Mouse (Mus musculus) gastrocnemius, postnatal 10 days (tissue): Measurements from ENCODE around the gene Ankra2. TPM values are rescaled to one million over a fixed set of nuclear protein-coding genes. Genes with fewer than 3 reads are reported as not detected.

ENCODE experiments used
- DNase-seq: peaks from one replicate; pipeline ENCODE4 v3.0.0; 2021; ENCODE audit warnings: mixed read lengths
- total RNA-seq, 2 experiments: library from RNA; stranded (reverse); gene quantifications; 2 replicates each; pipeline ENCODE4 v1.2.3; 2021

Ankra2 gene
- total RNA-seq, 2 experiments from 2014 or later: 16.0 to 17.3 TPM

GRCm38 (mm10) chr13:98291712-98292111 lies 28.8 kb downstream of the Ankra2 start:
- DNase-seq: no peak

- DNase-seq: no peak
These were observed 33.2 kb downstream of the Ankra2 start for GRCm38 (mm10) chr13:98296072-98296471.

GRCm38 (mm10) chr13:98297883-98298482 lies 35.1 kb downstream of the Ankra2 start:
- no peak for DNase-seq

- peak; percentile 73 for DNase-seq
These were observed 36.2 kb downstream of the Ankra2 start for GRCm38 (mm10) chr13:98298833-98299758.

GRCm38 (mm10) chr13:98305257-98305656 lies 42.4 kb downstream of the Ankra2 start:
- no peak for DNase-seq

- no peak for DNase-seq
These were observed 43.5 kb downstream of the Ankra2 start for GRCm38 (mm10) chr13:98306393-98306792.

GRCm38 (mm10) chr13:98306852-98307475 lies 44.1 kb downstream of the Ankra2 start:
- no peak for DNase-seq

GRCm38 (mm10) chr13:98308004-98308403 lies 45.1 kb downstream of the Ankra2 start:
- no peak for DNase-seq

GRCm38 (mm10) chr13:98308724-98309123 lies 45.9 kb downstream of the Ankra2 start:
- no peak for DNase-seq

GRCm38 (mm10) chr13:98311597-98311996 lies 48.7 kb downstream of the Ankra2 start:
- no peak for DNase-seq

- no peak for DNase-seq
These were observed 50.8 kb downstream of the Ankra2 start for GRCm38 (mm10) chr13:98313631-98314030.

- DNase-seq: no peak
These were observed 52.2 kb downstream of the Ankra2 start for GRCm38 (mm10) chr13:98315124-98315523.

GRCm38 (mm10) chr13:98316140-98316479 lies 53.2 kb downstream of the Ankra2 start:
- DNase-seq: no peak

GRCm38 (mm10) chr13:98316480-98317245 lies 53.8 kb downstream of the Ankra2 start, which contains the start of gene Btf3:
Btf3 (minus strand) TSS chr13:98317006.
- peak; percentile 95 for DNase-seq

- DNase-seq: no peak
These were observed 54.4 kb downstream of the Ankra2 start for GRCm38 (mm10) chr13:98317246-98317677.

- DNase-seq: no peak
These were observed 55.0 kb downstream of the Ankra2 start for GRCm38 (mm10) chr13:98317911-98318310.

Other genes with a start within 250 kb of the Ankra2 start
- gene Arhgef28, start 56.6 kb upstream of the Ankra2 start, total RNA-seq: 1 to 10 TPM; 5.0 to 6.0 TPM
- gene Utp15, start within 50 bp of the Ankra2 start, total RNA-seq: 1 to 10 TPM; 5.2 to 6.4 TPM
- not detected for gene Gm21976, start 16.8 kb downstream of the Ankra2 start, total RNA-seq
- gene Btf3, start 53.9 kb downstream of the Ankra2 start, total RNA-seq: 100 to 1,000 TPM; 311 to 330 TPM
- gene Foxd1, start 91.2 kb downstream of the Ankra2 start, total RNA-seq: under 1 TPM; 0.28 to 0.36 TPM
- gene Gm10320, start 228.9 kb downstream of the Ankra2 start, total RNA-seq: not detected